Mouse (Mus musculus) liver, embryonic 14.5 days (tissue): ENCODE results near the gene Copg1. TPM values are rescaled to one million over a fixed set of nuclear protein-coding genes. Genes with fewer than 3 reads are reported as not detected.

Experiments
- ATAC-seq: fragments of 200-750 bp; cut with Nextera tagmentation; 2 replicates; pipeline ENCODE4 v1.8.0; 2017; ENCODE audit warnings: moderate number of reproducible peaks, mild to moderate bottlenecking, moderate library complexity; ENCODE audit not compliant: insufficient read depth
- DNase-seq, 3 experiments: peaks; one replicate each; pipeline ENCODE4 v3.0.0-alpha.2; 2012 to 2013; ENCODE audit warnings: low read depth in 3 of 3, low spot score in 3 of 3
- H3K27ac ChIP-seq: fragments of 300-500 bp; sonication (generic); 2 replicates; pipeline ENCODE4 v1.5.1; 2014; ENCODE audit warnings: moderate library complexity, mild to moderate bottlenecking, control low read depth, inconsistent platforms
- H3K27me3 ChIP-seq: fragments of 300-500 bp; sonication (generic); 2 replicates; pipeline ENCODE4 v1.6.1; 2014; ENCODE audit warnings: mild to moderate bottlenecking, low read length, moderate library complexity; ENCODE audit not compliant: control insufficient read depth, insufficient read depth
- H3K36me3 ChIP-seq: fragments of 300-500 bp; sonication (generic); replicated peaks from 2 replicates; pipeline ENCODE4 v1.6.1; 2014; ENCODE audit warnings: low read depth; ENCODE audit not compliant: control insufficient read depth, insufficient read depth
- H3K4me1 ChIP-seq, 2 experiments: fragments of 200-500 bp in 1 of 2; fragments of 300-500 bp in 1 of 2; sonication (generic) in 1 of 2; replicated peaks; 2 replicates each; pipeline ENCODE4 v1.6.1; 2012 to 2014; ENCODE audit warnings: antibody characterized with exemption in 1 of 2, inconsistent platforms in 1 of 2, low read length in 1 of 2; ENCODE audit not compliant: control insufficient read depth in 2 of 2, insufficient read depth in 2 of 2
- H3K4me2 ChIP-seq: fragments of 300-500 bp; sonication (generic); 2 replicates; pipeline ENCODE4 v1.6.1; 2014; ENCODE audit warnings: low read depth, mild to moderate bottlenecking, control low read depth, moderate library complexity
- H3K4me3 ChIP-seq, 2 experiments: fragments of 200-500 bp in 1 of 2; fragments of 300-500 bp in 1 of 2; sonication (generic) in 1 of 2; 2 replicates each; pipeline ENCODE4 v1.5.1; 2012 to 2014; ENCODE audit warnings: low read depth in 2 of 2, low read length in 2 of 2, mild to moderate bottlenecking in 2 of 2, control low read depth in 1 of 2, inconsistent platforms in 1 of 2, moderate library complexity in 1 of 2; ENCODE audit not compliant: insufficient read depth in 1 of 2
- H3K9ac ChIP-seq: fragments of 300-500 bp; sonication (generic); replicated peaks from 2 replicates; pipeline ENCODE4 v1.6.1; 2014; ENCODE audit warnings: mild to moderate bottlenecking, control low read depth, moderate library complexity
- H3K9me3 ChIP-seq: fragments of 300-500 bp; sonication (generic); 2 replicates; pipeline ENCODE4 v1.6.1; 2016; ENCODE audit warnings: low read length, mixed read lengths; ENCODE audit not compliant: control insufficient read depth
- CTCF ChIP-seq: IDR thresholded peaks from 2 replicates; pipeline ENCODE4 v1.5.1; 2016; ENCODE audit warnings: antibody characterized with exemption, low read depth, control low read depth
- EP300 ChIP-seq: IDR thresholded peaks from 2 replicates; pipeline ENCODE4 v1.6.1; 2016; ENCODE audit warnings: antibody characterized with exemption, low read depth
- WGBS: fragments of 180-500 bp; shearing (Covaris S2); extraction: QIAGEN DNeasy Blood & Tissue Kit; methylation state at CpG from one replicate; pipeline ENCODE4 v1.1.7; 2014; ENCODE audit not compliant: insufficient replicate concordance; 5-methylcytosine and 5-hydroxymethylcytosine counted together
- polyA plus RNA-seq, 2 experiments: library from polyadenylated mRNA; depleted of rRNA in 1 of 2; stranded (reverse) in 1 of 2; unstranded in 1 of 2; fragments of >200 nt; fragmentation: Nextera tagmentation in 1 of 2; extraction: Ambion mirVana in 1 of 2; gene quantifications; 2 replicates each; pipeline versions ENCODE4 v1.2.1 to v1.2.3; 2012 to 2014

Gene Copg1
- polyA plus RNA-seq (2012; rRNA removed): 20.5 and 22.5 TPM in 2 replicates
- 42.4 and 46.6 TPM in 2 replicates for polyA plus RNA-seq (2014; fragmentation: Nextera tagmentation; extraction: Ambion mirVana)

- TF ChIP-seq CTCF (peak; percentile 99), EP300 (no peak)
- Histone ChIP-seq H3K27ac (peak within 1 kb of the TSS; percentile 68), H3K4me3 (peak within 1 kb of the TSS; percentile 86 to 89), H3K4me1 (peaks cover 3 to 12% of the 10 kb centered on the region in 2 experiments; a peak in 3 of 4 replicates), H3K27me3 (no peaks in the 10 kb centered on the region), H3K9me3 (no peaks in the 10 kb centered on the region), H3K4me2 (peak within 1 kb of the TSS; percentile 92), H3K9ac (peak within 1 kb of the TSS; percentile 91), H3K36me3 (peaks cover 27% of the 10 kb centered on the region)
- peak; percentile 98 for ATAC-seq
- DNase-seq: peak; percentile 96 to 97 (median 96)
- WGBS: under 1% methylated on average over 31 of the region's 31 CpGs
Measured at GRCm38 (mm10) chr6:87887594-87888233, at the start of gene Copg1. Gene Copg1, plus strand, starts transcription at chr6:87887814.

GRCm38 (mm10) chr6:87838551-87839197, 48.9 kb upstream of the Copg1 start, which contains the start of gene Isy1:
Gene Isy1, minus strand, starts transcription at chr6:87838798.
- Histone ChIP-seq H3K9ac (peak within 1 kb of the TSS; percentile 91), H3K9me3 (no peaks in the 10 kb centered on the region), H3K36me3 (peaks cover 27% of the 10 kb centered on the region), H3K27me3 (no peaks in the 10 kb centered on the region), H3K4me2 (peak within 1 kb of the TSS; percentile 78), H3K4me1 (peaks cover 10% of the 10 kb centered on the region in 2 experiments), H3K4me3 (peak within 1 kb of the TSS; percentile 70 to 85), H3K27ac (peak within 1 kb of the TSS; percentile 97)
- ATAC-seq: peak; percentile 96
- TF ChIP-seq EP300: peak; percentile 57
- TF ChIP-seq CTCF: peak; percentile 30
- DNase-seq: peak; percentile 95 to 96 (median 95)
- under 1% methylated on average over 46 of the region's 46 CpGs for WGBS

DNA sequence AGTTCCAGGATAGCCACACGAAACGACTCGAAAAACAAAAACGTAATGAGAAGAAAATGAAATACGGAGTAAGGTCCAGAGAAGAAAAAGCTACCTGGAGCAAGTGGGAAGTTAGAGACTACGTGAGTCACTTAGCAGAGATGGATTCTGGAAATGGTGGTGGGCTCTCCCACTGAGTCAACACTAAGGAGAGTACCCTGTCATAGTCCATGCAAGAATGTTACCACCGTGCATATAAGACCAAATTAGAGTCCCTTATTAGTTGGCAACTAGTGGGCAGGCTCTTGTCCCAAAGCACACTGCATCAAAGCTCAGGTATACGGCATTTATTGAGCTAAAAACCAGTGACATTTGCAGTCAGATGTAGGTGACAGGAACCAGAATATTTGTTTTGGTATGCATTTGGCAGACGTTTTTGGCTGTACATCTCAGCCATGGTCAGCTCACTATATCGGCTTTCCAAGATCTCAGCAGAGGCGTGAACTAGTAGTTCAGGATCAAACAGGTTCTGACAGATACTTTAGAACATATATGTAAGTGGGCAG, 47.7 kb upstream of the Copg1 start:
- Histone ChIP-seq H3K27me3 (no peaks in the 10 kb centered on the region), H3K9me3 (no peaks in the 10 kb centered on the region), H3K4me2 (peak overlapping the region; percentile 78), H3K9ac (peak overlapping the region; percentile 84), H3K4me3 (peak overlapping the region in 1 of 2 experiments; percentile 70; a peak in 2 of 4 replicates), H3K36me3 (peaks cover 33% of the 10 kb centered on the region), H3K4me1 (peaks cover 10% of the 10 kb centered on the region in 2 experiments), H3K27ac (peak overlapping the region; percentile 97)
- ATAC-seq: no peak
- no peak for DNase-seq
- WGBS: 45% methylated on average over 11 of the region's 11 CpGs
- TF ChIP-seq CTCF: no peak
- no peak for TF ChIP-seq EP300

GRCm38 (mm10) chr6:87841635-87842034, 46.0 kb upstream of the Copg1 start:
- ATAC-seq: no peak

GRCm38 (mm10) chr6:87842254-87842653, 45.4 kb upstream of the Copg1 start:
- WGBS: 22% methylated on average over 1 of the region's 1 CpGs
- H3K4me1 ChIP-seq: peaks cover 10 to 13% of the 10 kb centered on the region in 2 experiments; a peak in 3 of 4 replicates
- H3K9ac ChIP-seq: no peak overlapping the region
- TF ChIP-seq EP300 (no peak), CTCF (peak; percentile 58; the same call in 1 of the 2 replicates)
- no peak for ATAC-seq
- H3K27me3 ChIP-seq: no peaks in the 10 kb centered on the region
- no peaks in the 10 kb centered on the region for H3K9me3 ChIP-seq
- no peak overlapping the region for H3K4me3 ChIP-seq
- no peak overlapping the region for H3K27ac ChIP-seq
- peak in 1 of 3 experiments; percentile 37 for DNase-seq
- H3K36me3 ChIP-seq: peaks cover 56% of the 10 kb centered on the region
- H3K4me2 ChIP-seq: no peak overlapping the region

More at GRCm38 (mm10) chr6:87841635-87842034, 46.0 kb upstream of the Copg1 start:
- no peak for DNase-seq
- H3K9ac ChIP-seq: no peak overlapping the region
- no peak for TF ChIP-seq EP300
- no peak for TF ChIP-seq CTCF
- no peak overlapping the region for H3K4me3 ChIP-seq
- H3K27me3 ChIP-seq: no peaks in the 10 kb centered on the region
- H3K9me3 ChIP-seq: no peaks in the 10 kb centered on the region
- 68% methylated on average over 8 of the region's 8 CpGs for WGBS
- no peak overlapping the region for H3K4me2 ChIP-seq
- H3K36me3 ChIP-seq: peaks cover 50% of the 10 kb centered on the region
- peaks cover 10% of the 10 kb centered on the region in 2 experiments for H3K4me1 ChIP-seq
- H3K27ac ChIP-seq: no peak overlapping the region
